Mouse (Mus musculus) hindbrain, postnatal 0 days (tissue): ENCODE measurements at regions not wholly inside any gene's neighbourhood (a gene's known extent, or its start where the extent isn't known, plus 50 kb on each side); places are given as distances from the start of the nearest gene placed in this dataset.

ENCODE experiments used
- ATAC-seq: fragments of 200-750 bp; cut with Nextera tagmentation; 2 replicates; pipeline ENCODE4 v1.8.0; 2017; ENCODE audit warnings: mild to moderate bottlenecking, moderate TSS enrichment, moderate library complexity
- DNase-seq: peaks from one replicate; pipeline ENCODE4 v3.0.0-alpha.2; 2015; ENCODE audit warnings: low spot score
- H3K27ac ChIP-seq: fragments of 300-500 bp; sonication (generic); 2 replicates; pipeline ENCODE4 v1.5.1; 2014; ENCODE audit warnings: mild to moderate bottlenecking
- H3K27me3 ChIP-seq: fragments of 300-500 bp; sonication (generic); 2 replicates; pipeline ENCODE4 v1.6.1; 2014; ENCODE audit warnings: low read length, mixed read lengths; ENCODE audit not compliant: insufficient read depth
- H3K36me3 ChIP-seq: fragments of 300-500 bp; sonication (generic); 2 replicates; pipeline ENCODE4 v1.6.1; 2014; ENCODE audit warnings: low read length, mixed read lengths; ENCODE audit not compliant: insufficient read depth
- H3K4me1 ChIP-seq: fragments of 300-500 bp; sonication (generic); 2 replicates; pipeline ENCODE4 v1.6.1; 2014; ENCODE audit warnings: antibody characterized with exemption, low read length, mixed read lengths; ENCODE audit not compliant: insufficient read depth
- H3K4me2 ChIP-seq: fragments of 300-500 bp; sonication (generic); 2 replicates; pipeline ENCODE4 v1.6.1; 2014; ENCODE audit warnings: low read depth, mild to moderate bottlenecking, low read length, moderate library complexity, mixed read lengths
- H3K4me3 ChIP-seq: fragments of 300-500 bp; sonication (generic); 2 replicates; pipeline ENCODE4 v1.5.1; 2014; ENCODE audit warnings: low read length
- H3K9ac ChIP-seq: fragments of 300-500 bp; sonication (generic); replicated peaks from 2 replicates; pipeline ENCODE4 v1.6.1; 2014; ENCODE audit warnings: mild to moderate bottlenecking, low read length, moderate library complexity, mixed read lengths
- H3K9me3 ChIP-seq: fragments of 300-500 bp; sonication (generic); 2 replicates; pipeline ENCODE4 v1.6.1; 2016; ENCODE audit warnings: low read length, mixed read lengths
- CTCF ChIP-seq: IDR thresholded peaks from 2 replicates; pipeline ENCODE4 v1.5.1; 2016; ENCODE audit warnings: antibody characterized with exemption, control low read depth, low read depth
- WGBS: fragments of 180-500 bp; shearing (Covaris S2); extraction: QIAGEN DNeasy Blood & Tissue Kit; methylation state at CpG from one replicate; pipeline ENCODE4 v1.1.7; 2014; 5-methylcytosine and 5-hydroxymethylcytosine counted together

- ATAC-seq (no peak), DNase-seq (no peak)
- Histone ChIP-seq H3K9ac (no peak overlapping the region), H3K4me3 (no peak overlapping the region), H3K4me1 (no peaks in the 10 kb centered on the region), H3K27me3 (no peaks in the 10 kb centered on the region), H3K9me3 (no peaks in the 10 kb centered on the region), H3K4me2 (no peak overlapping the region), H3K27ac (no peak overlapping the region), H3K36me3 (no peaks in the 10 kb centered on the region)
- WGBS, result 77% methylated on average over 9 of the region's 10 CpGs
- no peak for TF ChIP-seq CTCF
These were observed 55.3 kb upstream of the Hdac4 start for GRCm38 (mm10) chr1:92250594-92251463.
